Mouse (Mus musculus): ENCODE measurements around the gene Olfr828. TPM values are rescaled to one million over a fixed set of nuclear protein-coding genes. Genes with fewer than 3 reads are reported as not detected.

Olfr828 gene
- polyA plus RNA-seq (2017; shearing (Covaris generic)), result not detected

GRCm38 (mm10) chr9:18819426-18819825, at the start of gene Olfr828:
TSS of gene Olfr828 (minus strand) at chr9:18819526.

DNA sequence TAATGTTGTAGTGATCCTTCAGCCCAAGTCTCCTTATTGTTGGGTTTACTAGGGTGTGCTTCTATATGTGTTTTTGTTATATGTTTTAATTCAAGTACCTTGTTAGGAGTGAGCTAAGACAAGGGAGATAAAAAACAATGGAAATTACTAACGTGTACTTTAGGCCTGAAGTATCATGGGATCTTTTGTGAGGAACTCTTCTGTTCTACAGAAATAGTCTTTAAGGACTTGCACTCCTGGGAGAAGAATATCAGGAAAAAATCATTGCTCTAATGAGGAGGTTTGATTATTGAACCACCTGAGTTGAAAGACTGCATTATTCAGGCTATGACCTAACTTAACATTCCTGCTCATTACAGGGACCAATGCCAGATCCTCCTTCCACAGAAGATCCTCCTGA, 35.3 kb upstream of the Olfr828 start, which contains the start of gene Olfr829:
TSS of gene Olfr829 (plus strand) at position 301 of the 400 bp plus-strand sequence.

Other genes starting within 250 kb of the Olfr828 start
- gene Muc16, start 145.0 kb downstream of the Olfr828 start, polyA plus RNA-seq (2017; shearing (Covaris generic)), result 0.32 TPM
- not detected for gene Olfr24, start 55.5 kb downstream of the Olfr828 start, polyA plus RNA-seq (2017; shearing (Covaris generic))
- not detected for gene Olfr829, start 35.4 kb upstream of the Olfr828 start, polyA plus RNA-seq (2017; shearing (Covaris generic))
- gene Olfr830, start 55.2 kb upstream of the Olfr828 start, polyA plus RNA-seq (2017; shearing (Covaris generic)), result not detected
- not detected for gene Olfr832, start 117.6 kb upstream of the Olfr828 start, polyA plus RNA-seq (2017; shearing (Covaris generic))
- not detected for gene Olfr834, start 168.5 kb upstream of the Olfr828 start, polyA plus RNA-seq (2017; shearing (Covaris generic))
- gene Olfr835, start 213.2 kb upstream of the Olfr828 start, polyA plus RNA-seq (2017; shearing (Covaris generic)), result not detected

Measured in activated CD4-positive, CD25-positive, alpha-beta regulatory T cell, adult 9 weeks (primary cell).